Mouse (Mus musculus) gastrocnemius, adult 18-20 months (tissue): Measurements from ENCODE around the gene Chmp5. TPM values are rescaled to one million over a fixed set of nuclear protein-coding genes. Genes with fewer than 3 reads are reported as not detected.
"Not testable (repeated sequence)": the region's sequence is repeated elsewhere in the genome, so short reads cannot be mapped to it uniquely, and the experiment has no call there.

Experiments
- DNase-seq: peaks from one replicate; pipeline ENCODE4 v3.0.0; 2021; ENCODE audit warnings: low spot score
- long read RNA-seq, 2 experiments: library from polyadenylated mRNA; stranded (forward); transcript quantifications; one replicate each; pipeline ENCODE4 v2.0.0; 2021
- total RNA-seq, 2 experiments: library from RNA; stranded (reverse); gene quantifications; 2 replicates each; pipeline ENCODE4 v1.2.3; 2021

Gene Chmp5
- 10 to 100 TPM; 23.2 to 25.4 TPM for total RNA-seq
- long read RNA-seq, experiment 1, transcript Chmp5-201 (8 exons, 1,519 nt): major isoform, 20 of 20 reads
- long read RNA-seq, experiment 1, partial matches to known transcripts: 0 of 20 reads
- long read RNA-seq, experiment 1, other reads (novel, unspliced or antisense): 0 of 20 reads
- long read RNA-seq, experiment 2, transcript Chmp5-201 (8 exons, 1,519 nt): major isoform, 11 of 12 reads
- long read RNA-seq, experiment 2, partial matches to known transcripts: 0 of 12 reads
- long read RNA-seq, experiment 2, other reads (novel, unspliced or antisense): 1 of 12 reads

- peak; percentile 99 for DNase-seq
Observed at GRCm38 (mm10) chr4:40948160-40948708, at the start of gene Chmp5, which contains the start of gene Bag1. TSS of gene Chmp5 (plus strand) at chr4:40948407. TSS of gene Bag1 (minus strand) at chr4:40948294.

GRCm38 (mm10) chr4:40898476-40899044, 49.6 kb upstream of the Chmp5 start:
- no peak for DNase-seq

- peak; percentile 39 for DNase-seq
Observed at GRCm38 (mm10) chr4:40899264-40899663, 48.9 kb upstream of the Chmp5 start.

GRCm38 (mm10) chr4:40900071-40900470, 48.1 kb upstream of the Chmp5 start:
- DNase-seq: no peak

GRCm38 (mm10) chr4:40900612-40901011, 47.6 kb upstream of the Chmp5 start:
- DNase-seq: no peak

GRCm38 (mm10) chr4:40906298-40906697, 41.9 kb upstream of the Chmp5 start:
- peak; percentile 25 for DNase-seq

- no peak for DNase-seq
Observed at GRCm38 (mm10) chr4:40908261-40908969, 39.8 kb upstream of the Chmp5 start.

GRCm38 (mm10) chr4:40914287-40914867, 33.8 kb upstream of the Chmp5 start:
- no peak for DNase-seq

- DNase-seq: no peak
Observed at GRCm38 (mm10) chr4:40915947-40916346, 32.3 kb upstream of the Chmp5 start.

- DNase-seq: no peak
Observed at GRCm38 (mm10) chr4:40916592-40917155, 31.5 kb upstream of the Chmp5 start.

- DNase-seq: no peak
Observed at GRCm38 (mm10) chr4:40919785-40920184, 28.4 kb upstream of the Chmp5 start, which contains the start of gene Spink4. TSS of gene Spink4 (plus strand) at chr4:40920052.

GRCm38 (mm10) chr4:40920576-40920975, 27.6 kb upstream of the Chmp5 start:
- DNase-seq: no peak

- no peak for DNase-seq
Observed at GRCm38 (mm10) chr4:40921288-40921687, 26.9 kb upstream of the Chmp5 start.

- DNase-seq: no peak
Observed at GRCm38 (mm10) chr4:40923087-40923651, 25.0 kb upstream of the Chmp5 start.

- DNase-seq: no peak
Observed at GRCm38 (mm10) chr4:40925568-40925967, 22.6 kb upstream of the Chmp5 start.

- no peak for DNase-seq
Observed at GRCm38 (mm10) chr4:40929046-40929445, 19.2 kb upstream of the Chmp5 start.

- DNase-seq: no peak
Observed at GRCm38 (mm10) chr4:40933694-40934093, 14.5 kb upstream of the Chmp5 start.

- not testable (repeated sequence) for DNase-seq
Observed at GRCm38 (mm10) chr4:40934369-40934768, 13.8 kb upstream of the Chmp5 start.

- DNase-seq: peak; percentile 21
Observed at GRCm38 (mm10) chr4:40936175-40936839, 11.9 kb upstream of the Chmp5 start.

GRCm38 (mm10) chr4:40938793-40939192, 9.4 kb upstream of the Chmp5 start:
- no peak for DNase-seq
